Mouse (Mus musculus) kidney, postnatal 14 days (tissue): Measurements from ENCODE around the gene Gm28048.
A peak's percentile ranks its signal among the peaks of the same experiment; 100 is the strongest.

Experiments
- DNase-seq: peaks from one replicate; pipeline ENCODE4 v3.0.0; 2022; ENCODE audit warnings: mixed read lengths

The Gm28048 gene

GRCm38 (mm10) chr11:22989786-22990185 lies 7.9 kb upstream of the Gm28048 start:
- DNase-seq = no peak

GRCm38 (mm10) chr11:22987357-22987756 lies 5.5 kb upstream of the Gm28048 start:
- peak; percentile 55 for DNase-seq

- DNase-seq = no peak
Observed at GRCm38 (mm10) chr11:22985510-22985909, 3.6 kb upstream of the Gm28048 start.

- DNase-seq = no peak
Observed at GRCm38 (mm10) chr11:22982846-22983245, 956 bp upstream of the Gm28048 start.

- no peak for DNase-seq
Observed at GRCm38 (mm10) chr11:22981543-22981950, 343 bp downstream of the Gm28048 start.

- no peak for DNase-seq
Observed at GRCm38 (mm10) chr11:22981041-22981440, 849 bp downstream of the Gm28048 start.

GRCm38 (mm10) chr11:22979221-22979620 lies 2.7 kb downstream of the Gm28048 start:
- no peak for DNase-seq

- no peak for DNase-seq
Observed at GRCm38 (mm10) chr11:22978711-22979110, 3.2 kb downstream of the Gm28048 start.

- no peak for DNase-seq
Observed at GRCm38 (mm10) chr11:22978215-22978614, 3.7 kb downstream of the Gm28048 start.

GRCm38 (mm10) chr11:22973599-22973998 lies 8.3 kb downstream of the Gm28048 start:
- DNase-seq = no peak

GRCm38 (mm10) chr11:22972746-22973526 lies 9.0 kb downstream of the Gm28048 start:
- peak; percentile 89 for DNase-seq

- peak; percentile 83 for DNase-seq
Observed at GRCm38 (mm10) chr11:22971835-22972709, 9.8 kb downstream of the Gm28048 start, which contains the start of gene Zrsr1. TSS of gene Zrsr1 (plus strand) at chr11:22972005.

- DNase-seq = no peak
Observed at GRCm38 (mm10) chr11:22970546-22970945, 11.3 kb downstream of the Gm28048 start.

- no peak for DNase-seq
Observed at GRCm38 (mm10) chr11:22969486-22969885, 12.4 kb downstream of the Gm28048 start.

GRCm38 (mm10) chr11:22965503-22965902 lies 16.4 kb downstream of the Gm28048 start:
- no peak for DNase-seq

GRCm38 (mm10) chr11:22964401-22964800 lies 17.5 kb downstream of the Gm28048 start:
- no peak for DNase-seq

GRCm38 (mm10) chr11:22962101-22962500 lies 19.8 kb downstream of the Gm28048 start:
- DNase-seq = no peak

- no peak for DNase-seq
Observed at GRCm38 (mm10) chr11:22957791-22958374, 24.0 kb downstream of the Gm28048 start.

GRCm38 (mm10) chr11:22956830-22957229 lies 25.1 kb downstream of the Gm28048 start:
- DNase-seq = peak; percentile 84

GRCm38 (mm10) chr11:22956346-22956745 lies 25.5 kb downstream of the Gm28048 start:
- no peak for DNase-seq

- no peak for DNase-seq
Observed at GRCm38 (mm10) chr11:22952668-22953067, 29.2 kb downstream of the Gm28048 start.

GRCm38 (mm10) chr11:22950131-22950530 lies 31.8 kb downstream of the Gm28048 start:
- DNase-seq = no peak

- no peak for DNase-seq
Observed at GRCm38 (mm10) chr11:22949101-22949500, 32.8 kb downstream of the Gm28048 start.
